Mouse (Mus musculus) E14TG2a.4 (cell line): ENCODE results near the gene Slc22a22.

Experiments used
- CTCF ChIP-seq: conservative IDR thresholded peaks from 2 replicates; pipeline ENCODE4 v1.5.1; 2014; ENCODE audit warnings: low read length
- NANOG ChIP-seq: IDR thresholded peaks from 2 replicates; pipeline ENCODE4 v1.6.1; 2014; ENCODE audit warnings: borderline replicate concordance, low read length, mixed read lengths
- POU5F1 ChIP-seq: IDR thresholded peaks from 2 replicates; pipeline ENCODE4 v1.6.1; 2014; ENCODE audit warnings: low read length, borderline replicate concordance

GRCm38 (mm10) chr15:57523510-57524298 is 46.3 kb upstream of the Slc22a22 start:
- no peak for TF ChIP-seq CTCF
- TF ChIP-seq POU5F1 = no peak
- TF ChIP-seq NANOG = no peak
